Mouse (Mus musculus) liver, embryonic 15.5 days (tissue): ENCODE measurements around the gene Emc1. TPM values are rescaled to one million over a fixed set of nuclear protein-coding genes. Genes with fewer than 3 reads are reported as not detected.
"Not testable (repeated sequence)": the region's sequence is repeated elsewhere in the genome, so short reads cannot be mapped to it uniquely, and the experiment has no call there.

Experiments used
- ATAC-seq: fragments of 200-750 bp; cut with Nextera tagmentation; 2 replicates; pipeline ENCODE4 v1.8.0; 2017; ENCODE audit warnings: moderate number of reproducible peaks, mild to moderate bottlenecking, moderate library complexity; ENCODE audit not compliant: insufficient read depth
- H3K27ac ChIP-seq: fragments of 300-500 bp; sonication (generic); replicated peaks from 2 replicates; pipeline ENCODE4 v1.5.1; 2015; ENCODE audit warnings: mild to moderate bottlenecking, inconsistent platforms
- H3K27me3 ChIP-seq: fragments of 300-500 bp; sonication (generic); 2 replicates; pipeline ENCODE4 v1.6.1; 2015; ENCODE audit warnings: mild to moderate bottlenecking, inconsistent platforms
- H3K36me3 ChIP-seq: fragments of 300-500 bp; sonication (generic); replicated peaks from 2 replicates; pipeline ENCODE4 v1.6.1; 2015; ENCODE audit warnings: moderate library complexity, mild to moderate bottlenecking, inconsistent platforms
- H3K4me1 ChIP-seq: fragments of 300-500 bp; sonication (generic); replicated peaks from 2 replicates; pipeline ENCODE4 v1.6.1; 2015; ENCODE audit warnings: inconsistent platforms
- H3K4me2 ChIP-seq: fragments of 300-500 bp; sonication (generic); 2 replicates; pipeline ENCODE4 v1.6.1; 2015; ENCODE audit warnings: moderate library complexity, mild to moderate bottlenecking, inconsistent platforms
- H3K4me3 ChIP-seq: fragments of 300-500 bp; sonication (generic); replicated peaks from 2 replicates; pipeline ENCODE4 v1.5.1; 2015; ENCODE audit warnings: mild to moderate bottlenecking, inconsistent platforms
- H3K9ac ChIP-seq: fragments of 300-500 bp; sonication (generic); 2 replicates; pipeline ENCODE4 v1.6.1; 2015; ENCODE audit warnings: moderate library complexity, mild to moderate bottlenecking, inconsistent platforms
- H3K9me3 ChIP-seq: fragments of 300-500 bp; sonication (generic); replicated peaks from 2 replicates; pipeline ENCODE4 v1.6.1; 2016; ENCODE audit warnings: inconsistent platforms
- WGBS: fragments of 180-500 bp; shearing (Covaris S2); methylation state at CpG from one replicate; pipeline ENCODE4 v1.1.7; 2015; ENCODE audit warnings: mixed read lengths; ENCODE audit not compliant: insufficient replicate concordance; 5-methylcytosine and 5-hydroxymethylcytosine counted together
- polyA plus RNA-seq: library from polyadenylated mRNA; unstranded; fragments of >200 nt; fragmentation: Nextera tagmentation; extraction: Ambion mirVana; gene quantifications from 2 replicates; pipeline ENCODE4 v1.2.1, GENCODE M21; 2015

The Emc1 gene
- polyA plus RNA-seq, 1 experiment from 2014 or later, result 13.5 TPM

- WGBS, result 39% methylated on average over 11 of the region's 11 CpGs
- H3K4me2 ChIP-seq, result peak overlapping the region; percentile 61
- H3K36me3 ChIP-seq, result peaks cover 99% of the 10 kb centered on the region
- H3K9ac ChIP-seq, result peak overlapping the region; percentile 44
- peak; percentile 93 for ATAC-seq
- peaks cover 49% of the 10 kb centered on the region for H3K4me1 ChIP-seq
- H3K27me3 ChIP-seq, result no peaks in the 10 kb centered on the region
- peak overlapping the region; percentile 94 for H3K27ac ChIP-seq
- no peaks in the 10 kb centered on the region for H3K9me3 ChIP-seq
- peak overlapping the region; percentile 26 for H3K4me3 ChIP-seq
Observed at GRCm38 (mm10) chr4:139360761-139361548, 8.6 kb downstream of the Emc1 start.

- no peaks in the 10 kb centered on the region for H3K9me3 ChIP-seq
- H3K27me3 ChIP-seq, result no peaks in the 10 kb centered on the region
- H3K4me1 ChIP-seq, result peaks cover 7% of the 10 kb centered on the region
- no peak overlapping the region for H3K9ac ChIP-seq
- H3K4me2 ChIP-seq, result no peak overlapping the region
- no peak overlapping the region for H3K4me3 ChIP-seq
- peaks cover 97% of the 10 kb centered on the region for H3K36me3 ChIP-seq
- WGBS, result 70% methylated on average over 3 of the region's 3 CpGs
- ATAC-seq, result no peak
- H3K27ac ChIP-seq, result no peak overlapping the region
Observed at GRCm38 (mm10) chr4:139367336-139367735, 14.9 kb downstream of the Emc1 start.

- no peaks in the 10 kb centered on the region for H3K27me3 ChIP-seq
- no peak for ATAC-seq
- H3K9me3 ChIP-seq, result no peaks in the 10 kb centered on the region
- H3K4me1 ChIP-seq, result peaks cover under 1% of the 10 kb centered on the region; the same call in 1 of the 2 replicates
- no peak overlapping the region for H3K9ac ChIP-seq
- H3K4me2 ChIP-seq, result no peak overlapping the region
- WGBS, result 85% methylated on average over 5 of the region's 5 CpGs
- H3K4me3 ChIP-seq, result no peak overlapping the region
- H3K36me3 ChIP-seq, result peaks cover 97% of the 10 kb centered on the region
- no peak overlapping the region for H3K27ac ChIP-seq
Observed at GRCm38 (mm10) chr4:139368038-139368437, 15.7 kb downstream of the Emc1 start.

GRCm38 (mm10) chr4:139373130-139373529 lies 20.7 kb downstream of the Emc1 start:
- no peaks in the 10 kb centered on the region for H3K9me3 ChIP-seq
- no peak overlapping the region for H3K4me2 ChIP-seq
- H3K27me3 ChIP-seq, result no peaks in the 10 kb centered on the region
- peak; percentile 51 for ATAC-seq
- H3K4me3 ChIP-seq, result no peak overlapping the region
- no peaks in the 10 kb centered on the region; the same call in 1 of the 2 replicates for H3K4me1 ChIP-seq
- H3K36me3 ChIP-seq, result peaks cover 97% of the 10 kb centered on the region
- 80% methylated on average over 4 of the region's 4 CpGs for WGBS
- no peak overlapping the region for H3K9ac ChIP-seq
- H3K27ac ChIP-seq, result peak overlapping the region; percentile 34; the same call in 1 of the 2 replicates

- Histone ChIP-seq H3K27me3 (no peaks in the 10 kb centered on the region), H3K9me3 (no peaks in the 10 kb centered on the region), H3K9ac (no peak overlapping the region), H3K4me1 (peaks cover under 1% of the 10 kb centered on the region; the same call in 1 of the 2 replicates), H3K36me3 (peaks cover 97% of the 10 kb centered on the region), H3K4me3 (no peak overlapping the region), H3K4me2 (no peak overlapping the region), H3K27ac (peak overlapping the region; percentile 34; the same call in 1 of the 2 replicates)
- WGBS, result 76% methylated on average over 10 of the region's 10 CpGs
- no peak for ATAC-seq
Observed at GRCm38 (mm10) chr4:139373531-139373930, 21.1 kb downstream of the Emc1 start.

GRCm38 (mm10) chr4:139379719-139380118 lies 27.3 kb downstream of the Emc1 start:
- ATAC-seq, result no peak
- peak overlapping the region; percentile 71 for H3K9ac ChIP-seq
- peak overlapping the region; percentile 80 for H3K4me2 ChIP-seq
- no peaks in the 10 kb centered on the region for H3K9me3 ChIP-seq
- H3K4me3 ChIP-seq, result peak overlapping the region; percentile 89
- H3K27me3 ChIP-seq, result no peaks in the 10 kb centered on the region
- 6% methylated on average over 8 of the region's 8 CpGs for WGBS
- peaks cover 44% of the 10 kb centered on the region for H3K36me3 ChIP-seq
- peaks cover 40% of the 10 kb centered on the region for H3K4me1 ChIP-seq
- H3K27ac ChIP-seq, result peak overlapping the region; percentile 96

- under 1% methylated on average over 54 of the region's 54 CpGs for WGBS
- Histone ChIP-seq H3K4me2 (peak overlapping the region; percentile 80), H3K27ac (peak overlapping the region; percentile 96), H3K9me3 (no peaks in the 10 kb centered on the region), H3K9ac (peak overlapping the region; percentile 86), H3K36me3 (peaks cover 39% of the 10 kb centered on the region), H3K4me3 (peak overlapping the region; percentile 89), H3K4me1 (peaks cover 43% of the 10 kb centered on the region), H3K27me3 (no peaks in the 10 kb centered on the region)
- peak; percentile 91 for ATAC-seq
Observed at GRCm38 (mm10) chr4:139380207-139380748, 27.9 kb downstream of the Emc1 start.

- under 1% methylated on average over 40 of the region's 44 CpGs for WGBS
- H3K27me3 ChIP-seq, result no peaks in the 10 kb centered on the region
- H3K9ac ChIP-seq, result peak overlapping the region; percentile 86
- peaks cover 48% of the 10 kb centered on the region for H3K4me1 ChIP-seq
- H3K4me3 ChIP-seq, result peak overlapping the region; percentile 89
- peaks cover 36% of the 10 kb centered on the region for H3K36me3 ChIP-seq
- H3K4me2 ChIP-seq, result peak overlapping the region; percentile 79
- peak; percentile 59 for ATAC-seq
- no peaks in the 10 kb centered on the region for H3K9me3 ChIP-seq
- H3K27ac ChIP-seq, result peak overlapping the region; percentile 96
Observed at GRCm38 (mm10) chr4:139380775-139381451, 28.5 kb downstream of the Emc1 start.

- Histone ChIP-seq H3K27me3 (no peaks in the 10 kb centered on the region), H3K4me2 (peak overlapping the region; percentile 79), H3K9me3 (no peaks in the 10 kb centered on the region), H3K9ac (peak overlapping the region; percentile 86), H3K4me3 (peak overlapping the region; percentile 89), H3K36me3 (peaks cover 31% of the 10 kb centered on the region), H3K27ac (peak overlapping the region; percentile 96), H3K4me1 (peaks cover 52% of the 10 kb centered on the region)
- no peak for ATAC-seq
- 18% methylated on average over 4 of the region's 4 CpGs for WGBS
Observed at GRCm38 (mm10) chr4:139381452-139381845, 29.1 kb downstream of the Emc1 start.

GRCm38 (mm10) chr4:139382231-139382630 lies 29.8 kb downstream of the Emc1 start:
- Histone ChIP-seq H3K27me3 (no peaks in the 10 kb centered on the region), H3K36me3 (peaks cover 23% of the 10 kb centered on the region), H3K4me1 (peaks cover 58% of the 10 kb centered on the region), H3K4me3 (peak overlapping the region; percentile 89), H3K9ac (peak overlapping the region; percentile 62), H3K4me2 (peak overlapping the region; percentile 79), H3K9me3 (no peaks in the 10 kb centered on the region), H3K27ac (peak overlapping the region; percentile 79)
- WGBS, result 17% methylated on average over 7 of the region's 7 CpGs
- peak; percentile 8; the same call in 1 of the 2 replicates for ATAC-seq

GRCm38 (mm10) chr4:139385841-139386240 lies 33.5 kb downstream of the Emc1 start:
- not testable (repeated sequence) for H3K4me3 ChIP-seq, H3K4me2 ChIP-seq, H3K27me3 ChIP-seq, H3K9ac ChIP-seq, ATAC-seq, H3K9me3 ChIP-seq
- H3K27ac ChIP-seq, result peak overlapping the region; percentile 54; the same call in 1 of the 2 replicates
- 87% methylated on average over 5 of the region's 5 CpGs for WGBS
- H3K36me3 ChIP-seq, result peaks cover 34% of the 10 kb centered on the region
- H3K4me1 ChIP-seq, result peaks cover 62% of the 10 kb centered on the region
